Mouse (Mus musculus) midbrain, embryonic 12.5 days (tissue): ENCODE data around the gene Dolpp1. TPM values are rescaled to one million over a fixed set of nuclear protein-coding genes. Genes with fewer than 3 reads are reported as not detected.

ENCODE experiments used
- ATAC-seq: fragments of 200-750 bp; cut with Nextera tagmentation; 2 replicates; pipeline ENCODE4 v1.8.0; 2017; ENCODE audit warnings: low read depth, moderate TSS enrichment, moderate library complexity; ENCODE audit not compliant: low FRiP score
- H3K27ac ChIP-seq: fragments of 300-500 bp; sonication (generic); replicated peaks from 2 replicates; pipeline ENCODE4 v1.5.1; 2016; ENCODE audit warnings: mild to moderate bottlenecking
- H3K27me3 ChIP-seq: fragments of 300-500 bp; sonication (generic); 2 replicates; pipeline ENCODE4 v1.6.1; 2016; ENCODE audit warnings: mild to moderate bottlenecking
- H3K36me3 ChIP-seq: fragments of 300-500 bp; sonication (generic); 2 replicates; pipeline ENCODE4 v1.6.1; 2016
- H3K4me1 ChIP-seq: fragments of 300-500 bp; sonication (generic); 2 replicates; pipeline ENCODE4 v1.6.1; 2016
- H3K4me2 ChIP-seq: fragments of 300-500 bp; sonication (generic); replicated peaks from 2 replicates; pipeline ENCODE4 v1.6.1; 2016; ENCODE audit warnings: mild to moderate bottlenecking, moderate library complexity
- H3K4me3 ChIP-seq: fragments of 300-500 bp; sonication (generic); 2 replicates; pipeline ENCODE4 v1.5.1; 2016; ENCODE audit warnings: mild to moderate bottlenecking
- H3K9ac ChIP-seq: fragments of 300-500 bp; sonication (generic); replicated peaks from 2 replicates; pipeline ENCODE4 v1.6.1; 2016; ENCODE audit warnings: mild to moderate bottlenecking, moderate library complexity
- H3K9me3 ChIP-seq: fragments of 300-500 bp; sonication (generic); 2 replicates; pipeline ENCODE4 v1.6.1; 2016; ENCODE audit warnings: mild to moderate bottlenecking
- WGBS: fragments of 180-500 bp; shearing (Covaris S2); methylation state at CpG from one replicate; pipeline ENCODE4 v1.1.7; 2016; 5-methylcytosine and 5-hydroxymethylcytosine counted together
- polyA plus RNA-seq: library from polyadenylated mRNA; unstranded; fragments of >200 nt; fragmentation: Nextera tagmentation; extraction: Ambion mirVana; gene quantifications from 2 replicates; pipeline ENCODE4 v1.2.1, GENCODE M21; 2016

Dolpp1 gene
- polyA plus RNA-seq, 1 experiment from 2014 or later: 51.2 TPM

DNA sequence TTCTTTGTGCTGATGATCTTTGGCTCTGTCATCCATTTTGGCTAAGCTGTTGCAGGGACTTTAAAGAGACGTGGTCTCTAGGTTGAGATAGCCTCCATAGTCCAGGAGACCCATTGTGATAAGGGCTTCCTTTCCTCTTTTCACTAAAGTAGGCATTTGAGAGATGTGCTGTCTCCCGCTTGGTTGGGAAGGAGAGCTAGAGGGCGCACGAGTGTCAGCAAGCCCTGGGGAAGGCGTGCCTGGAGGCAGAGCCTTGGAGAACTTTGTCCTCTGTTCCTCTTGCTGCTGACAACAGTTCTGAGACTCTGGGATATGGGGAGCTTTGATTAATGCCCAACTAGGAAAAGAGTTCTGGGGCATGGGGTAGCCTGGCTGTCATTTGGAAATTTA is 44.1 kb downstream of the Dolpp1 start:
- no peak for ATAC-seq
- no peak overlapping the region for H3K4me3 ChIP-seq
- H3K27me3 ChIP-seq: no peaks in the 10 kb centered on the region
- H3K4me1 ChIP-seq: peaks cover 10% of the 10 kb centered on the region
- peaks cover 67% of the 10 kb centered on the region for H3K36me3 ChIP-seq
- 87% methylated on average over 5 of the region's 5 CpGs for WGBS
- no peak overlapping the region for H3K27ac ChIP-seq
- H3K9me3 ChIP-seq: no peaks in the 10 kb centered on the region
- no peak overlapping the region for H3K9ac ChIP-seq
- H3K4me2 ChIP-seq: no peak overlapping the region

DNA sequence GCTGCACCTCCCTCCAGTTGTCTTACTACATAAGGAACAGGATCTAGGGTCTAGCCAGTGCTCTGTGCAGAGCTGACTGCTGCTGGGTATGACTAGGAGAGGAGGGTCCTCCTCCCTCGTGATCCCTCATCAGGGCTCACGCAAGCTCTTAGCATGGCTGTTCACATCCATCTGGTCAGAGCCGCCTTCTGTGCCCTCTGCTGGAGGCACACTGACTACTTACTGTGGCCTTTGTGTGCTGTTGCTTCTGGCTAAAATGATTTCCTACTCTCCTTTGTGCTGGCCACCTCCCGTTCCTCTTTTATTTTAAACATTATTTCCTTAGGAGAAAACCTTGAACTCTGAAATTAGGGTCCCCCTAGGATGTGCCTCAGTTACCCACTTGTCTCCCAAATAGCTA is 44.8 kb downstream of the Dolpp1 start:
- Histone ChIP-seq H3K9me3 (no peaks in the 10 kb centered on the region), H3K9ac (no peak overlapping the region), H3K27ac (no peak overlapping the region), H3K36me3 (peaks cover 60% of the 10 kb centered on the region), H3K4me1 (peaks cover 16% of the 10 kb centered on the region), H3K4me2 (no peak overlapping the region), H3K4me3 (no peak overlapping the region), H3K27me3 (no peaks in the 10 kb centered on the region)
- WGBS: 81% methylated on average over 4 of the region's 4 CpGs
- ATAC-seq: no peak

DNA sequence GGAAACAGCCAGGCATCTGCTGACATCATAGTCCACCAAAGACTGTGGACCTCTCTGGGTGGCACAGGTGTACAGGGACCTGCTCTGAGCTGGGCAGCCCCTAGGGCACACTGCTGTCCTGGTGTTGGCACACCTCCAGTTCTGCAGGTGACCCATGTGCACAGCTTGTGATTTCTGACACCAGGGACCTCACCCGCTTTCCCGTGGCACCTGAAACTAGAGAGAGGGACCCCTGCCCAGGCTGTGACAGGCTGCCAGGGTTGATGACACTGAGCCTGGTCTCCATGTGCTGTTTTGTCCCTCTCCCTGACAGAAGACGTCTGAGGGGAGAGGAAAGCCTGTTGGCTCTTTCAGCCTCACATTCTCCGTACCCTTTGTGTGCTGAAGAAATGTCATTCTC is 45.7 kb downstream of the Dolpp1 start:
- Histone ChIP-seq H3K4me2 (no peak overlapping the region), H3K27me3 (no peaks in the 10 kb centered on the region), H3K27ac (no peak overlapping the region), H3K4me3 (no peak overlapping the region), H3K9me3 (no peaks in the 10 kb centered on the region), H3K36me3 (peaks cover 50% of the 10 kb centered on the region), H3K4me1 (peaks cover 26% of the 10 kb centered on the region), H3K9ac (no peak overlapping the region)
- no peak for ATAC-seq
- 88% methylated on average over 4 of the region's 4 CpGs for WGBS

DNA sequence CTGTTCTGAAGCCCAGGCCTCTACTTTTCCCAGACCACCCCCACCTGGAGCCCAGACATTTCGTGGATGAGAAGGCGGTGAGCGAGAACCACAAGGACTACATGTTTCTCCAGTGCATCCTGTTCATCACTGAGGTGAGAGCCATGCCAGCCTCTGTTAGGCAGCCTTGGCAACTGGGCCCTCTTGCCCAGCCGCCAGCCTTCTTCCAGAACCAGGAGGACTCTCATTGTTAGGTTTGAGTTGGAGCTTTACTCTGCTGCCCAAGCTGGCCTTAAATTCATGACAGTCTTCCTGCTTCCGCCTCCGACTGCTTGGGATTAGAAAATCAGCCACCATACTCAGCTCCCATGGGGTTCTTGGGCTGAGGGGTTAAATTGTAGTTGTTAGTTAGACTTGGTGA is 47.6 kb downstream of the Dolpp1 start:
- no peak overlapping the region for H3K4me2 ChIP-seq
- no peak overlapping the region for H3K4me3 ChIP-seq
- peaks cover 49% of the 10 kb centered on the region for H3K36me3 ChIP-seq
- H3K4me1 ChIP-seq: peaks cover 36% of the 10 kb centered on the region
- no peaks in the 10 kb centered on the region for H3K9me3 ChIP-seq
- H3K27me3 ChIP-seq: no peaks in the 10 kb centered on the region
- peak overlapping the region; percentile 98; the same call in 1 of the 2 replicates for H3K27ac ChIP-seq
- WGBS: 95% methylated on average over 6 of the region's 6 CpGs
- ATAC-seq: no peak
- no peak overlapping the region for H3K9ac ChIP-seq

DNA sequence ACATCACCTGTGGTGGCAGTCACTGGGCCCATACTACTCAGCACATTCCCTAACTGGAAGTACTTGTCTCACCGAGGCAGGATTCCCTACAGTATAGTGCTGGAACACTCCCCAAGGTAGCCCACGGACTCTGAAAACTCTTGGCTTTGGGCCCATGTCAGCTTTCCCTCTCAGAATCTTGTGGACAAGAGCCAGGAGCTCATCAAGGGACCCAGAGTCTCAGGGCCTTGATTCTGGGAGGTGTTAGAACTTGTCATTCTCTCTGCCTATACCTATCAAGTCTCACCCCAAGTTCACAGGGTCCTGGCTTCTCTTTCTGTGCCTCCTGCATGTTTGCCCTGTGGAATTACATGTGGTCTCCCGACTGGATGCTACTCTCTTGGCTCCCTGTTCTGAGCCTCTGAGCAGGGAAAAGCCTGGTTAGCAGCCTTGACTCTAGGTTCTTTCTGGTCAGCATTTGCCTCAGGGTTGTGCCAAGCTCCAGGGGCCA is 48.2 kb downstream of the Dolpp1 start:
- Histone ChIP-seq H3K36me3 (peaks cover 55% of the 10 kb centered on the region), H3K9me3 (no peaks in the 10 kb centered on the region), H3K4me2 (no peak overlapping the region), H3K27ac (peak overlapping the region; percentile 98), H3K4me1 (peaks cover 41% of the 10 kb centered on the region), H3K27me3 (no peaks in the 10 kb centered on the region), H3K9ac (no peak overlapping the region), H3K4me3 (no peak overlapping the region)
- WGBS: 85% methylated on average over 3 of the region's 3 CpGs
- ATAC-seq: no peak

DNA sequence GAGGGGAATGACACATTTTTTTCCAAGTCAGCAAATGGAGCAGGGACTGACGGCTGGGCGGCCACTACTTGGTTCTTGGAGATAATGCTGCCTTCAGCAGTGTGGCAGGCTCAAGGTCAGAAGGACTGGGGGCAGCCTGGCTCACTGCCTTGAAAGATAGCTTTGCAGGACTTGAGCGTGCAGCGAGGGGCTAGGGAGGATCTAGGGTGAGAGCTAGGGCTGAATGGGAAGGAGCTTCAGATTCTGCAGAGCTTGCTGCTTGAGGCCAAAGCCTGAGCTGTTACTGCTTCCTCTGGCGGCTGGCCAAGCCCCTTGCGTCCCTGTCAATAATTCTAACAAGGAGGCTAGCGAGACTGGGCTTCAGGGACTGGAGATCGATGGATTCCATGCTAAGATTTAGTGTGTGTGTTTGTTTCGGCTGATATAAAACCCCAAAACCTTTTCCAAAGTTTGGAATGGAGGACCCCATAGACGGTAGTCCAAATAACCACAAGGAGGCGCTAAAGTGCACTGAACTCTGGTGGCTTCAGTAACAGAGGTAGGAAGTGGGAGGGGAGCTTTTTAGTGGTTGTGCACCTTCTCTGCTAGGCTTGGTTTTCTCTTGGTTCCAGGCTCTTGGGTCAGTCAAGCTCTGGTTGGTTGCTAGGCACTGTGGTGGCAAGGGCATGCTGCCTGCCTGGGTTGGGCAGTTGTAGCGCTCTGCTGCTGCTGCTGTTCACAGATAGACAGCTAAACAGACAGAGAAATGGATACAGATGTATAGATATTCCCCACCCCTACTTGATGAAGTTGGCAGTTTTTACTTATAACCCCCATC is 48.9 kb downstream of the Dolpp1 start:
- Histone ChIP-seq H3K4me3 (no peak overlapping the region), H3K9me3 (no peaks in the 10 kb centered on the region), H3K9ac (peak overlapping the region; percentile 57; the same call in 1 of the 2 replicates), H3K36me3 (peaks cover 61% of the 10 kb centered on the region), H3K27ac (peak overlapping the region; percentile 98), H3K4me1 (peaks cover 47% of the 10 kb centered on the region), H3K4me2 (peak overlapping the region; percentile 44), H3K27me3 (no peaks in the 10 kb centered on the region)
- peak; percentile 24; the same call in 1 of the 2 replicates for ATAC-seq
- 20% methylated on average over 12 of the region's 12 CpGs for WGBS

DNA sequence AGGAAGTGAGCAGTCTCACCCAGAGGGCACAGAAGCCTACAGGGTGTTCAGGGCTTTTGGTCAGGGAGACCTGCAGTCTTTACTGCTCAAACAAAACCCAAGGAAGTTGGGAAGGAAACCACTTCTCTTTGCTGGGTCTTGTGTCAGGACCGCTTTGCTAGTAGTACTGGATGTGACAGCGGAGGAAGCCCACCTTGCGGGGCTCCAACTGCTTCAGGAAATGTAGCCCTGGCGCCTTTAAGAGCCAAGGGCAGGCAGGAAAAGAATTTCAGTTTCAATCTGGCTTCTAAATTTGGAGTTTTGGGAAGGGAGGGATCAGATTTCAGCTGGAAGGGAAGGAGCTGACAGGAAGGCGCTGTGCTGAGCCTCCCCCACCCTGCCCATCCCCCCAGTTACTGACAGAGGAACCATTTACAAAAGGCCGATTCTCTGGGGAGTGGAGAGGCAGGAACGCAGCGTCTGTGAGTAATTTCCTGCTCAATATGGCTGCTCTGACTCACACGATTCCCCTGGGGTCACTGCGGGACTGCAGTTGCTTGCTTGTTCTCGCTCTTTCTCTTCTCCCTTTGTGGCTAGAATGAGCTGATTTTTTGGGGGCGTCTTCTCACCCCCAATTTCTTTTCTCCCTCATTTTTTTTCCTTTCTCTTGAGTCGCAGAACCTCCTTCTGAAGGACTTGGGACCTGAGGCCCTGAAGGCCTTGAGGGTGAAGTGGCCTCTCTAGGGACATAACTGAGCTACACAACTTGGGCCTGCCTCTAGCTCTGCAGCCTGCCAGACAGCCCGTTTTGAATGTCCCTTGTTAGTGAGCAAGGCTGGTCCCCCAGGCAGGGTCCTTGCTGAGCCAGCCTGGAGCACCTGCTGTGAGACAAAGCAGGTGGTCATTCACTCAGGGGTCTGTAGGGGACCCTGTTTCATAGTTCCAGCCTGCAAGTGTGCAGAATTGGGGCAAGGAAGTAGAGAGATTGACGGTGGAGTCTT is 49.8 kb downstream of the Dolpp1 start:
- peak overlapping the region; percentile 57 for H3K9ac ChIP-seq
- H3K36me3 ChIP-seq: peaks cover 67% of the 10 kb centered on the region
- WGBS: 5% methylated on average over 15 of the region's 15 CpGs
- H3K4me1 ChIP-seq: peaks cover 47% of the 10 kb centered on the region
- H3K27me3 ChIP-seq: no peaks in the 10 kb centered on the region
- H3K4me3 ChIP-seq: peak overlapping the region; percentile 4; the same call in 1 of the 2 replicates
- H3K9me3 ChIP-seq: no peaks in the 10 kb centered on the region
- peak overlapping the region; percentile 44 for H3K4me2 ChIP-seq
- peak overlapping the region; percentile 98 for H3K27ac ChIP-seq
- ATAC-seq: peak; percentile 77

DNA sequence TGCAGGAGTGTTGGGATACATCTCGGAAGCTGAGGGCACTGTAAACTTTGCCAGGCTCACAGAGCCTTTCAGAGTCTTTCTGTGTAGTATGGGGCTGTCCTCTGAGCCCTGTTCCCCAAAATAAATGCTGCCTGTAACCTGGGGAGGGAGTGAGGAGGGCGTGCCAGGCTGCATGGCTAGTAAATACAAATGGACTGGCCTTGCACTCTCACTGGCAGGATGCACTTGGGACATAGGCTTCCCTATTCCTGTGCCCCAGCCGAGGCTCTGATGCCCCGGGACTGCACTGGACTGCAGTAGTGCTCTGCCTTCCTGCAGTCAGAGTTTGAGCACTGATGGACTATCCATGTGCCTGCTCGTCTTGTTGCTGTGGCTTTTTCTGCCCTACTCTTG is 50.4 kb downstream of the Dolpp1 start:
- Histone ChIP-seq H3K4me1 (peaks cover 47% of the 10 kb centered on the region), H3K27me3 (no peaks in the 10 kb centered on the region), H3K27ac (peak overlapping the region; percentile 98), H3K4me2 (peak overlapping the region; percentile 44), H3K9me3 (no peaks in the 10 kb centered on the region), H3K4me3 (0 out of 2 replicates have a peak overlapping the region, but pooled peaks have one; percentile 4), H3K9ac (peak overlapping the region; percentile 57), H3K36me3 (peaks cover 61% of the 10 kb centered on the region)
- WGBS: 67% methylated on average over 5 of the region's 5 CpGs
- no peak for ATAC-seq

DNA sequence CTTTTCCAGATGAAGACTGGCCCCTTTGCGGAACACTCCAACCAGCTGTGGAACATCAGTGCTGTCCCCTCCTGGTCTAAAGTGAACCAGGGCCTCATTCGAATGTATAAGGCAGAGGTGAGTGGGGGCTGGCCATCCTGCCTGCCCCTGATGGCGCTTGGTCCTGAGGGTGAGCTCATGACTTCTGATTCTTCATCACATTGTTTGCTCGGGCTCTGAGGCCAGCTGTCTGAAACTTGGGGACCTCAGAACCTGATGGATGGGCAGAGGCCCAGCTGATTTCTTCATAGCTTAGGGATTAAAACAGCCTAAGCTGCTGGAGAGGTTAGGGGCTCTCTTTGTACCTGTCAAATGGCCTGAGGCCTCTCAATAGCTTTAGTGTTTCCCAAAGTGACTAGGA is 51.2 kb downstream of the Dolpp1 start:
- H3K27me3 ChIP-seq: no peaks in the 10 kb centered on the region

DNA sequence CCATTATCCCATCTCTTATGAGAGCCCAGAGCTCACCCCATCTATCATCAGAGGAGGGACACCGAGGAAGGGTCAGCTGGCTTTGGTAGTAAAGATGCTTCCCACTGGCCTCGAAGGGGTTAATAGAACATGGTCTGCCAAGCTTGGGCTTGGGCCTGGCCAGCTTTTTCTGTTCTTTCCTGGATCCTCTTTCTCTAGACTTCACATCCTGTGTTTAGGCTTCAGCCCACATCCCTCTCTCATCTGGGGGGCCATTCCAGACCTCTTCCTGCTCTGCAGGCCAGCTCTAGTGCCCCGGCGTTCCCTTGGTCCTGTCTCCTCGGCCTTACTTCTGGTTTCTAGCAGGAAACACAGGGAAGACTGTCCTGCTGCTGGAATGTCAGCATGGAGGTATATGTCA is 52.0 kb downstream of the Dolpp1 start:
- WGBS: 86% methylated on average over 5 of the region's 5 CpGs
- Histone ChIP-seq H3K4me1 (peaks cover 47% of the 10 kb centered on the region), H3K9ac (no peak overlapping the region), H3K27ac (peak overlapping the region; percentile 98), H3K36me3 (peaks cover 54% of the 10 kb centered on the region), H3K4me2 (no peak overlapping the region), H3K27me3 (no peaks in the 10 kb centered on the region), H3K4me3 (no peak overlapping the region), H3K9me3 (no peaks in the 10 kb centered on the region)
- no peak for ATAC-seq

More for the DNA sequence above, 51.2 kb downstream of the Dolpp1 start:
- Histone ChIP-seq H3K27ac (peak overlapping the region; percentile 98), H3K4me2 (no peak overlapping the region), H3K9me3 (no peaks in the 10 kb centered on the region), H3K36me3 (peaks cover 58% of the 10 kb centered on the region), H3K4me1 (peaks cover 47% of the 10 kb centered on the region), H3K4me3 (no peak overlapping the region), H3K9ac (peak overlapping the region; percentile 57; the same call in 1 of the 2 replicates)
- ATAC-seq: no peak
- 71% methylated on average over 4 of the region's 4 CpGs for whole genome bisulfite sequencing

DNA sequence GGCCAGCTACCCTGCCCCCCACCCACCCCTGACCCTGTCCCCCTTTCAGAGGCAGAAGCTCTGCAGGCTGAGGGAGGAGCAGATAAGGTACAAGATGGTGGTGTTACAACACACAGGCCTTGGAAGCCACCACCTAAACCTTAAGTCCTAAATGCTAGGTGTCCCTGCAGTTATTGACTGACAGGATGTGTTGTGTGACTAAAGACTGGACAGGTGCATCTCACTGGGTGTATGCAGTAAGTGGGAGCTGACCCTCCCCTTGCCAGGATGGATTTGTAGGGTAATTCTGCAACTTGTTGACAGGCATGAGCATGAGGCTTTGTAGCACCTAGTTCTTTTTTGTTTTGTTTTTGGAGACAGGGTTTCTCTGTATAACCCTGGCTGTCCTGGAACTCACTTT is 52.4 kb downstream of the Dolpp1 start:
- H3K4me1 ChIP-seq: peaks cover 47% of the 10 kb centered on the region
- peak overlapping the region; percentile 98 for H3K27ac ChIP-seq
- no peaks in the 10 kb centered on the region for H3K27me3 ChIP-seq
- peaks cover 54% of the 10 kb centered on the region for H3K36me3 ChIP-seq
- no peak overlapping the region for H3K4me2 ChIP-seq
- no peak overlapping the region for H3K4me3 ChIP-seq
- H3K9ac ChIP-seq: no peak overlapping the region
- no peak for ATAC-seq
- no peaks in the 10 kb centered on the region for H3K9me3 ChIP-seq
